Mouse (Mus musculus): ENCODE measurements around the gene Gdap2.

Gene Gdap2

DNA sequence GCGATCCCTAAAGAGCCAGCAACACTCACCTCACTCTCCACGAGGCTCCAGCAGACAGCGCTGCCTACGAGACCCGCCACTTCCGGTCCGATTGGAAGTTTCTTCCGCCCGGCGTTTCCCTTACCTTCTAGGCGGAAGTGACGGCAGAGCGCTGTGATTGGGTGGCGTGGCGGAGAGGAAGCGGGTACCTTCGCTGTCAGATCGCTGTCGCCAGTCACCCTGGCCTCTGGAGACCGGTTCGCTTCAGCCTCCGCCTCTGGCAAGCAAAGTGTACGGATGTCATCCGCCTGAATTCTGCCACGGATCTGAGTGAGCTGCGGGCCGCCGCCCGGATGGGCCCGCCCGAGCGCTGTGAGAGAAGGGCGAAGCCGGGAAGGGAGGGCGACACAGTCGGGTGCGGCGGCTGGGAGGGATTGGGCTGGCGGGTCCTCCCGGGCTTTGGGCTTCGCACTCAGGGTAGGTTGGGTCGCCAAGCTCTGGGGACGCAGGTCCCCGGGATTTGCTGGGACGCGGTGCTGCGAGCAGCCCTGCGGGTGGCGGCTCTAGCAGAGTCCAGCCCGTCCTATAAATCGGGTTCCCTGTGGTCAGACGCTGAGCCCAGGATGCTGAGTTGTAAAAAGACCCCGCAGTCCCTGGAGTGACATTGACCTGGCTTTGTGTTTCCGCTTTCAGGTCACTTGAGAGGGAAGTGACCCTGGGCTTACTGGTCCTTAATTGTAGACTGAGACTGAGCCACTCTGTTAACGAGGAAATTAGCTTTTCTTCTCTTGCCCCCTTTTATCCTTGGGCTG lies at the start of gene Gdap2, which contains the start of gene Wdr3:
TSS of gene Gdap2 (plus strand) at position 67 of the 791 bp plus-strand sequence.
TSS of gene Wdr3 (minus strand) at position 93 of the 791 bp plus-strand sequence.
- peak; percentile 92 for DNase-seq (ENCODE audit: low read depth)

- DNase-seq (ENCODE audit: low read depth): no peak
These were observed 43.5 kb upstream of the Gdap2 start for GRCm38 (mm10) chr3:100118681-100119080.

DNA sequence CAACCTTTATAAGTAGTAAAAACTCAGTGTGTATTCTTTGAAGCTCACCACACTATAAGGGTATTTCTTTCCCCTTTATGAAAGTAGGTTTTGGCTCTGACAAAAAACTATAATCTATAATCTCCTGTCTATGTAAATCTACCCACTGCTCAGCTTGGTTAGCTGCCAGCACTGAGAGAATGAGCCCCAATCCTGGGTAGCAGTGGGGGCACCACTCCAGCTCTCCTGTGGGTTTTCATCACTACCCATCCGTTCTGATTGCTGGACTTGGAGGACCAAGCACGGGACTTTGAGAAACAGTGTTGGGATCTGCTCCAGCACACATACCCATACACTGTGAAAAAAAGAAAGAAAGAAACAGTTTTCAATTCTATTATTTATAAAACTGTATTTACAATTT lies 40.2 kb upstream of the Gdap2 start:
- no peak for DNase-seq (ENCODE audit: low read depth)

- no peak for DNase-seq (ENCODE audit: low read depth)
These were observed 39.7 kb upstream of the Gdap2 start for GRCm38 (mm10) chr3:100122445-100122844.

DNA sequence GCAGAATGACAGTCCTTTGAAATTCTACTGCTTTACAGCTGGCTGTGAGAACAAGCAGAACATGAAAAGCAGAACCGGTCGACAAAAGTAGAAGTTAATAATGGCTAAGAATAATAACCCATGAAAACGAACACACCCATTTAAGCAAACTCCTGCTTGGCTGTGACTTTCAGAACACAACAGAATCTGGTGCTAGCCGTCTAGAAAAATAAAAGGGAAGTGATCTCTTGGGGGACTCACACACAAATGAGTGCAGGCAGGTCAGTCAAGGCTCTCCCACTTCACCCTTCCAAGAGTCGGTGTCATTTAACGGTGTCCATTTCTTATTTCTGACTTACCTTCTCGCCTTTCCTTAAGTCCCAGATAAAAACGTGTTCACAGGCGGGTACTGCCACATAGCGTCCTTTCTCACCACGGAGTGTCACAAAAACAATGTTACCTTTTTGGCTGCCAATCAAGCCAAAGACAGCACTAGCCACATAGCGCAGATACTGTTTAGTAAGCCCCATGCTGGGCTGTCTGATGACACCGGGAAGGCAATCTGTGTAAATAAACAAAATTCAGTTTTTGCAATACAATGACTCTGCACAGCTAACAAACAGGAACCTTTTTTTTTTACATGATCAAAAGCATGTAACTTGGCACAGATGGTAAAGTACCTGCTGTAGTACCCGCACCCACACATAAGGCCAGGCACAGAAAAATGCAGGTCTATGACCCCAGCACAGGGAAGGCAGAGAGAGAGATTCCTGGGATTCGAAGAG lies 1.3 kb upstream of the Gdap2 start:
- no peak for DNase-seq (ENCODE audit: low read depth)

DNA sequence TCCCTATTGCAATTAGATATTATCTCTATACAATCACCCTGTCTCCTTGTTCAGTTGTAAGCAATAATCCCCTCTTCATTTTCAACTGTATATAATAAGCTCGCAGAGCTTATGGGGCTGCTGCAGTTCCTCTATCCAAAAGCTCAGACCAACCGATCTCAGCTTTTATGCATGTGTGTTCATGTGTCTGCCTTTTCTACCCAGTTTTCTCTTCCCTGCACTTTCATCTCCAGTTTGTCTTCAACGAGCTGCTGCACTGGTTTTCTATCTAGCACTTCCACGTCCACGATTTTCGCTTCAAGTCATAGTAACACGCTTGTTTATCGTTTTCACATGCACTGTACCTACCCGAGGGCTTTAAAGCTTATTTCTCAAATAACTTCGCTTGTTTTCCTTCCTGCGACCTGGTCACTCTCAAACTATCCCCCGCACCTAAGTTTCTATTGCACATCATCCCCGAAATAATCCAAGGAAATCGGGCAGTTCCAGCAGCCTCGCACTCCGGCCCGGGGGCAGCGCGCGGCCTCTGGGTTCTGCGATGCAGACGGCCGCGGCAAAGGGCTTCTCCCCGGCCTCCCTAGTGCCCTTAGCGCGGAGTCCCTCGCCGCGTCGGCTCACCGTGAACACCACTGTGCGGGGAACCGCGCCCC lies 391 bp upstream of the Gdap2 start:
- DNase-seq (ENCODE audit: low read depth): no peak

- no peak for DNase-seq (ENCODE audit: low read depth)
These were observed 1.4 kb downstream of the Gdap2 start for GRCm38 (mm10) chr3:100163556-100163955.

DNA sequence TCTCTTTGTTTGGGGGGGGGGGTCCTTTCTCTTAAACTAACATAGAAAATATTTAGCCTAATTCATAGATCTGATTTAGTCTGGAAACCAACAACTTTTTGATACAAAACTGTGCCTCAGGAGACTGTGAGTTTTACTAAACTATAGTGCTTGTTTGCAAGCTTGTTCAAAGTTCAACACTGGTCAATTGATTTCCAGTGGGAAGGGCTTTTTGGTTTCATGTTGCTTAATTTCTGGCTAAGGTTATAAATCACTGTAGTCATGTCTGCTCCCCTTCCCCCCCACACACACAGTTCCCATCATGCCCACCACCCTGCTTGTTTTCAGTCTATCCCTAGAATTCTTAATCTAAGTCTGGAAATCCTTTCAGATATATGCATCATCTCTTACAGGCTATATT lies 2.8 kb downstream of the Gdap2 start:
- DNase-seq (ENCODE audit: low read depth): no peak

- DNase-seq (ENCODE audit: low read depth): no peak
These were observed 13.8 kb downstream of the Gdap2 start for GRCm38 (mm10) chr3:100176031-100176430.

GRCm38 (mm10) chr3:100180471-100180870 lies 18.3 kb downstream of the Gdap2 start:
- no peak for DNase-seq (ENCODE audit: low read depth)

DNA sequence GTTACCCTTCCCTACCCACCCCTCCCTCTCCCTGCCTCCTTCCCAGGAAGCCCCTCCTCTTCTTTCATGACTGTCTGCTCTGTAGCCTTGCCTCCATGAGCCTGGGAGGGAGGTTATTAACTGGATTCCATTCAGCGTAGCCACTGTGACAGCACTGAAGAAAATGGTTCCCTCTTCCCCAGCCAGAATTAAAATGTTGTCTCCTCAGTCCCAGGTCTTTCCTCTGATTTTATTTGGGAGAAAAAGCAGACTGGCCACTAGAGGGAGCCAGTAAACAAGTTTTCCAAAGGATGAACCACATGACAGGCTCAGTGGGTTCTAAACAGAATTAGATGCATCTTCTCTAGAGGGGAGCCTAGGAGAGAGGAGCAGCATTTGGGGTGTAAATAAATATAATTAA lies 27.3 kb downstream of the Gdap2 start:
- peak; percentile 33 for DNase-seq (ENCODE audit: low read depth)

DNA sequence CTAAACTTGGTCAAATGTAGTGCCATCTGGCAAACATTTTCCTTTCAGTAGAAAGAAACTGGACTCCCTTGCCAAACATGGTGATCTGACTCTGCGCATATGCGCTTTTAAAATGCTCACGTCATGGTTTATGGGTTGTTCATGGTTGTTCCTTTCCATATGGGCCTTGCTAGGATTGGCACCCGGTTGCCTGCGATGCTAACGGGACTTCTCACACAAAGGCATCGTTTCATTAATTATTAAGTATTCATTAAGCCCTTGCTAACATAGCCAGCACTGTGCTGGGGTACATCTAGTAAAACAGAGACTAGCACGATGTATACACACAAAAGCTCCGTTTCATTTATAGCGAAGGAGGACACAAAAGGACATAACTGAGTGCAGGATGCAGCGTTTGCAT lies 27.7 kb downstream of the Gdap2 start:
- DNase-seq (ENCODE audit: low read depth): no peak

- no peak for DNase-seq (ENCODE audit: low read depth)
These were observed 32.0 kb downstream of the Gdap2 start for GRCm38 (mm10) chr3:100194210-100194609.

DNA sequence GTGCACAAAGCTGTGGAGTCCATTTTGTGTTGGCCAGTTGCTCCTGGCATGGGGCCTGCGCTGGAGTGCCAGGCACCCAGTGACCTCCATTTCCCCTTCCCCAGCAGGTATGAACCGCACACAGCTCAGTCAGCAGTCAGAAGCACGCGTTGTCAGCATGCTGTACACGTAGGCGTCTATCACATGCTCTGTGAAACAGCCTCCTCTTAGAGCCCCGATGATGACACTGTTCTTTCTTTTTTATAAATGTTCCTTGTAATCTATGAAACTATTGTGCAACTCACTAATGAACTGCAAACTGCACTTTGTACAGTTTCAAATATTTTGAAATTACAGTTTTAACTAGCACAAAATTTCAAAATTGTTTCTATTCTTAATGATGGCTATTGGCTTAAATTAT lies 39.4 kb downstream of the Gdap2 start:
- DNase-seq (ENCODE audit: low read depth): no peak

DNA sequence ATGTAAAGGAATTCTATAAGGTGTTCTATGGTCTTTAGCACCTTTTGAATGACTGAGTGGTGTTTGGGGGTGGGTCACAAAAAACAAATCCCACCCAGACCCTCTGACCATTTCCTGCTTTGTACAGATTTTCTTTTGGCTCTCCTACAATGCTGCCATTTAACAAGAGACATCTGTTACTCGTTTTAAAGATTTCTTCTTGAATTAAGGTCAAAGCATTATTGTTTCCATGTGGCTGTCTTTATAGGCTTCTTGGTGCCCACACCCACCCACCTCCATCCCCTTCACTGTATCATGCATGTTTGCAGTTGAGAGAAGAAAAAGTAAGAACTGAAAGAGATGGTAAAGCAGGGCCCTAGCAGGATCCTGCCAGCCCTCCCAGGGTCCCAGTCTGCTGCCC lies 44.8 kb downstream of the Gdap2 start:
- DNase-seq (ENCODE audit: low read depth): no peak

GRCm38 (mm10) chr3:100215469-100215868 lies 53.3 kb downstream of the Gdap2 start:
- no peak for DNase-seq (ENCODE audit: low read depth)

DNA sequence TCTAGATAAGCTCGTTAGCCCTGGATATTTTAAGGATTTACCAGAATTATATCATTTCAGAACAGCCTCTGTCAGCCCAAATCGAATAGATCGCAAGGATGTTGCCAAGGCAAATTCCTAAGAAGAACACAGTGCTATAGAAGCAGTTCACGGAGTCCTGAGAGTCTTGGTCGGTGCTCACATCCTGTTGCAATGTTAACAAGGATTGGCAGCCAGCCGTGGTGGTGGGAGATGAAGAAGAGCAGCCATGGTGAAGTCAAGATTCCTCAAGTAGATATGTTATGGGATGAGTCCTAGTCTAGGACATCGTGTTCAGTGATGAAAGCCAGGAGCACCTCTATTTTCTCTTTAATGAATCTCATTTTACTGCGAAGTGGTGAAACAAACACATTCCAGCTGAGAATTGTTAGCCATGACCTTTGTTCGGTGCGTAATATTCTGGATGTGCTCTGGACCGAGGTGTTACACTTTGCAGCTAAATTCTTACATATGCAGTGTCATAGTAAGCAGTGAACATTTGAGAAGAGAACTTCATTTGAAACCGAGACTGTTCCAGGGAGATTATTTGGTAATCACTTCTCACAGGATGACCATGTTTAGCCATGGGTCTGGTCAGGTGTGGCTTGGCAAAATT lies 63.3 kb downstream of the Gdap2 start:
- DNase-seq (ENCODE audit: low read depth): no peak

DNA sequence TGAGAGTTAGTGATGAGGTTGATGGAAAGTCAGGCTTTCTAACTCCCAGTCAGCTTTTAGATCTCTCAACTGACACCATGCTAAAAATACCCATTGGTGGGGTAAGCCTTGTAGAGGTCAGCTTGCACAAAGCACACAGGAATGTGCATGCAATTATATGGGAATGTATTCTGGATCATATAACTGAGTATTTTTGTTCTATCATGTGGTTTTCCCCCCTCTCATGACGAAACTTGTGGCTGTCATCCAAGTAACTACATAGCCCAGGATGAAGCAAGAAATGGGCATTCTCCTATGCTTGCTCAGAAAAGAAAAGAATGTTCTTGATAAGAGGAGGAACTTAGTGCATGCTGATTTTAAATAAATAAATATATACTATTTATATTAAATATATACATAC lies 65.3 kb downstream of the Gdap2 start:
- no peak for DNase-seq (ENCODE audit: low read depth)

GRCm38 (mm10) chr3:100228981-100229380 lies 66.8 kb downstream of the Gdap2 start:
- no peak for DNase-seq (ENCODE audit: low read depth)

DNA sequence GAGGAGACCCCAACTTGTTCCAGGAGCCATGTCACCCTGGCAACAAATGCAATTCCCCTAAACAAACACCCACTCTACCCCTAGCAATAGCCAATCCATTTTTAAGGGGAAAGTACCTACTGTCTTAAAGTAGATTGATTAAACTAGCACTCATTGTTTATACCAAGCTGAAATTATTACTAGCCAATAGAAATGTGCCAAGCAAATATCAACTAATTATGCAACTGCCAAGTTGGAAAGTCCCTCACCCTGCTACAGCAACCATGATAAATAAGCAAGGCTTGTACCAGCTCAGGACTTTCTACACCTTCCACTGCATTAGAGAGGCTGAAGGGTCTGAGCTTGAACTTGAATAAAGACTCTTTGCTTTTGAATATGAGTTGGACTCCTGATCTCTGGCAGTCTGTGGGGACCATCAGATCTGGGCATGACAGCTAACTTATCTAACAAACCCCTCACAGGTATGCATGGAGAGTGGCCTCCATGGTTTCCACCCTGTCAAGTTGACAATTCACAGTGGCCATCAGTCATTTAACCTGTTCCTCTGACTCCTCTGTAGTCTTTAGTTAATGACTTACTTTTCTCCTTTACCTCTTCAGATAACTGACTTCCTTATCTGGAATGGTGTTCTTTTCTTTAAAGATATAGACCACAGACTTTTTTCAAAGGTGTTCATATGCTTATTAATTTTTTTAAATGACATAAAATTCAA lies 74.7 kb downstream of the Gdap2 start:
- no peak for DNase-seq (ENCODE audit: low read depth)

DNA sequence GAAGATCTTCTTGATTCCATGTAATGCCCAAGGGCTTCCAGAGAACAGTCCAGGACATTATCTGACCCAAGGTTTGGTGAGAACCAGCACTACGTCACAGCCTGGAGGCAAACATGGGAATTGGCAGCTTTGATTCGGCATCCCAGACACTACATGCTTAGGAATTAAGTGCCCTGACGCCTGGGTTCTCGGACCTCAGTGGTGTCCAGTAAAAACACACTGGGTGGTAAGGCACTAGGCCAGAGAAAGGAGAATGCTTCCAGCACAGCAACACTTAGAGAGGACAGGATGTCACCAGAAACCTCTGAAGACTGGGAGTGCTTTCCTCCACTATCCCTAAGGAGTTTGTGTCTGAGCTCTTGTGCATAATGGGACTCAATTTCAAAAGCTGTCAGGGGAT lies 80.0 kb downstream of the Gdap2 start:
- DNase-seq (ENCODE audit: low read depth): no peak
